Mouse (Mus musculus) stomach, postnatal 0 days (tissue): ENCODE results near the gene Gtf2f1. TPM values are rescaled to one million over a fixed set of nuclear protein-coding genes. Genes with fewer than 3 reads are reported as not detected.

Experiments
- ATAC-seq: fragments of 200-750 bp; cut with Nextera tagmentation; 2 replicates; pipeline ENCODE4 v1.8.0; 2017; ENCODE audit not compliant: low FRiP score, low TSS enrichment
- DNase-seq: peaks from one replicate; pipeline ENCODE4 v3.0.0-alpha.2; 2016; ENCODE audit warnings: low spot score
- H3K27ac ChIP-seq: fragments of 300-500 bp; sonication (generic); replicated peaks from 2 replicates; pipeline ENCODE4 v1.5.1; 2014; ENCODE audit warnings: mild to moderate bottlenecking, control low read depth
- H3K27me3 ChIP-seq: fragments of 300-500 bp; sonication (generic); 2 replicates; pipeline ENCODE4 v1.6.1; 2014; ENCODE audit warnings: low read length; ENCODE audit not compliant: control insufficient read depth, insufficient read depth
- H3K36me3 ChIP-seq: fragments of 300-500 bp; sonication (generic); 2 replicates; pipeline ENCODE4 v1.6.1; 2014; ENCODE audit warnings: low read length, mixed read lengths; ENCODE audit not compliant: control insufficient read depth, insufficient read depth
- H3K4me1 ChIP-seq: fragments of 300-500 bp; sonication (generic); replicated peaks from 2 replicates; pipeline ENCODE4 v1.6.1; 2014; ENCODE audit warnings: antibody characterized with exemption; ENCODE audit not compliant: control insufficient read depth, insufficient read depth
- H3K4me2 ChIP-seq: fragments of 300-500 bp; sonication (generic); replicated peaks from 2 replicates; pipeline ENCODE4 v1.6.1; 2014; ENCODE audit warnings: low read depth, mild to moderate bottlenecking, control low read depth, moderate library complexity
- H3K4me3 ChIP-seq: fragments of 300-500 bp; sonication (generic); 2 replicates; pipeline ENCODE4 v1.5.1; 2014; ENCODE audit warnings: low read depth, low read length, control low read depth
- H3K9ac ChIP-seq: fragments of 300-500 bp; sonication (generic); 2 replicates; pipeline ENCODE4 v1.6.1; 2014; ENCODE audit warnings: mild to moderate bottlenecking, low read length, control low read depth, mixed read lengths
- H3K9me3 ChIP-seq: fragments of 300-500 bp; sonication (generic); 2 replicates; pipeline ENCODE4 v1.6.1; 2016; ENCODE audit warnings: low read length; ENCODE audit not compliant: control insufficient read depth
- CTCF ChIP-seq: IDR thresholded peaks from 2 replicates; pipeline ENCODE4 v1.5.1; 2016; ENCODE audit warnings: antibody characterized with exemption, low read depth, mild to moderate bottlenecking, moderate library complexity
- EP300 ChIP-seq: optimal IDR thresholded peaks from 2 replicates; pipeline ENCODE3; 2016; ENCODE audit warnings: antibody characterized with exemption
- whole genome bisulfite sequencing: fragments of 180-500 bp; shearing (Covaris S2); extraction: QIAGEN DNeasy Blood & Tissue Kit; methylation state at CpG from one replicate; pipeline ENCODE4 v1.1.7; 2014; 5-methylcytosine and 5-hydroxymethylcytosine counted together
- polyA plus RNA-seq: library from polyadenylated mRNA; unstranded; fragments of >200 nt; fragmentation: Nextera tagmentation; extraction: Ambion mirVana; gene quantifications from 2 replicates; pipeline ENCODE4 v1.2.1, GENCODE M21; 2015

Gene Gtf2f1
- polyA plus RNA-seq, 1 experiment from 2014 or later, result 37.3 TPM

GRCm38 (mm10) chr17:56962642-56963405, 48.3 kb downstream of the Gtf2f1 start:
- DNase-seq, result no peak

GRCm38 (mm10) chr17:56961880-56962279, 49.2 kb downstream of the Gtf2f1 start:
- Histone ChIP-seq H3K4me3 (no peak overlapping the region), H3K4me1 (no peaks in the 10 kb centered on the region), H3K9ac (no peak overlapping the region), H3K36me3 (no peaks in the 10 kb centered on the region), H3K27me3 (no peaks in the 10 kb centered on the region), H3K27ac (no peak overlapping the region), H3K4me2 (no peak overlapping the region), H3K9me3 (no peaks in the 10 kb centered on the region)
- TF ChIP-seq EP300 (no peak), CTCF (peak; percentile 47)
- ATAC-seq (no peak), DNase-seq (no peak)
- 89% methylated on average over 4 of the region's 4 CpGs for WGBS

More at GRCm38 (mm10) chr17:56962642-56963405, 48.3 kb downstream of the Gtf2f1 start:
- no peaks in the 10 kb centered on the region for H3K9me3 ChIP-seq
- H3K27ac ChIP-seq, result no peak overlapping the region
- no peaks in the 10 kb centered on the region for H3K36me3 ChIP-seq
- TF ChIP-seq CTCF (no peak), EP300 (no peak)
- H3K27me3 ChIP-seq, result no peaks in the 10 kb centered on the region
- H3K4me3 ChIP-seq, result no peak overlapping the region
- no peak overlapping the region for H3K4me2 ChIP-seq
- 61% methylated on average over 5 of the region's 5 CpGs for WGBS
- ATAC-seq, result peak; percentile 62; the same call in 1 of the 2 replicates
- H3K4me1 ChIP-seq, result no peaks in the 10 kb centered on the region
- no peak overlapping the region for H3K9ac ChIP-seq

- no peak for ATAC-seq
- DNase-seq, result no peak
- Histone ChIP-seq H3K4me1 (no peaks in the 10 kb centered on the region), H3K27ac (no peak overlapping the region), H3K36me3 (no peaks in the 10 kb centered on the region), H3K4me2 (no peak overlapping the region), H3K4me3 (no peak overlapping the region), H3K9me3 (no peaks in the 10 kb centered on the region), H3K9ac (no peak overlapping the region), H3K27me3 (no peaks in the 10 kb centered on the region)
- WGBS, result 80% methylated on average over 4 of the region's 4 CpGs
- TF ChIP-seq CTCF, result no peak
- no peak for TF ChIP-seq EP300
These were observed 52.4 kb downstream of the Gtf2f1 start for GRCm38 (mm10) chr17:56958667-56959066.

- no peak overlapping the region for H3K27ac ChIP-seq
- 23% methylated on average over 11 of the region's 11 CpGs for WGBS
- TF ChIP-seq CTCF, result peak; percentile 54
- TF ChIP-seq EP300, result no peak
- H3K36me3 ChIP-seq, result no peaks in the 10 kb centered on the region
- no peak overlapping the region for H3K4me2 ChIP-seq
- peak; percentile 87 for ATAC-seq
- H3K4me1 ChIP-seq, result no peaks in the 10 kb centered on the region
- H3K9me3 ChIP-seq, result no peaks in the 10 kb centered on the region
- H3K4me3 ChIP-seq, result no peak overlapping the region
- no peak overlapping the region for H3K9ac ChIP-seq
- peak; percentile 66 for DNase-seq
- H3K27me3 ChIP-seq, result no peaks in the 10 kb centered on the region
These were observed 53.2 kb downstream of the Gtf2f1 start for GRCm38 (mm10) chr17:56957763-56958429.

- TF ChIP-seq EP300 (no peak), CTCF (no peak)
These were observed 56.2 kb downstream of the Gtf2f1 start for GRCm38 (mm10) chr17:56954871-56955270.

More at GRCm38 (mm10) chr17:56954871-56955270, 56.2 kb downstream of the Gtf2f1 start:
- Histone ChIP-seq H3K27me3 (no peaks in the 10 kb centered on the region), H3K27ac (no peak overlapping the region), H3K36me3 (no peaks in the 10 kb centered on the region), H3K9me3 (no peaks in the 10 kb centered on the region), H3K4me3 (no peak overlapping the region), H3K4me1 (no peaks in the 10 kb centered on the region), H3K9ac (no peak overlapping the region), H3K4me2 (no peak overlapping the region)
- WGBS, result 76% methylated on average over 7 of the region's 7 CpGs
- DNase-seq (no peak), ATAC-seq (no peak)

Other genes starting within 250 kb of the Gtf2f1 start
- 22.9 and 24.4 TPM in 2 replicates for gene Dus3l, start 246.5 kb downstream of the Gtf2f1 start, polyA plus RNA-seq
- gene Prr22, start 241.0 kb downstream of the Gtf2f1 start, polyA plus RNA-seq, result 0.38 and 0.65 TPM in 2 replicates
- gene Rfx2, start 180.3 kb downstream of the Gtf2f1 start, polyA plus RNA-seq, result 3.2 and 3.3 TPM in 2 replicates
- 0.04 TPM in 1 of 2 replicates, not detected in the other for gene Acsbg2, start 136.8 kb downstream of the Gtf2f1 start, polyA plus RNA-seq
- gene 1700061G19Rik, start 135.8 kb downstream of the Gtf2f1 start, polyA plus RNA-seq, result 1.0 and 1.4 TPM in 2 replicates
- gene Mllt1, start 75.9 kb downstream of the Gtf2f1 start, polyA plus RNA-seq, result 13.7 and 15.3 TPM in 2 replicates
- 13.5 and 15.8 TPM in 2 replicates for gene Acer1, start 29.2 kb downstream of the Gtf2f1 start, polyA plus RNA-seq
- 87.0 and 88.6 TPM in 2 replicates for gene Clpp, start 21.0 kb downstream of the Gtf2f1 start, polyA plus RNA-seq
- 28.7 and 32.5 TPM in 2 replicates for gene Alkbh7, start 13.9 kb downstream of the Gtf2f1 start, polyA plus RNA-seq
- not detected in 2 replicates for gene Pspn, start 11.3 kb downstream of the Gtf2f1 start, polyA plus RNA-seq
- 0.33 and 0.45 TPM in 2 replicates for gene Gm17949, start 181 bp upstream of the Gtf2f1 start, polyA plus RNA-seq
- gene Khsrp, start 20.2 kb upstream of the Gtf2f1 start, polyA plus RNA-seq, result 16.9 and 18.2 TPM in 2 replicates
- gene Slc25a41, start 30.4 kb upstream of the Gtf2f1 start, polyA plus RNA-seq, result not detected in 2 replicates
- 74.9 and 82.7 TPM in 2 replicates for gene Crb3, start 47.8 kb upstream of the Gtf2f1 start, polyA plus RNA-seq
- gene Slc25a23, start 48.6 kb upstream of the Gtf2f1 start, polyA plus RNA-seq, result 3.1 and 4.2 TPM in 2 replicates
- gene Dennd1c, start 67.2 kb upstream of the Gtf2f1 start, polyA plus RNA-seq, result 2.4 and 2.8 TPM in 2 replicates
- 9.5 and 11.5 TPM in 2 replicates for gene Tubb4a, start 76.5 kb upstream of the Gtf2f1 start, polyA plus RNA-seq
- 2.3 and 3.5 TPM in 2 replicates for gene Tnfsf9, start 94.0 kb upstream of the Gtf2f1 start, polyA plus RNA-seq
- gene Cd70, start 138.5 kb upstream of the Gtf2f1 start, polyA plus RNA-seq, result 0.11 TPM in 1 of 2 replicates, not detected in the other
- 0.05 TPM in 1 of 2 replicates, not detected in the other for gene Tnfsf14, start 182.9 kb upstream of the Gtf2f1 start, polyA plus RNA-seq
- 9.3 and 9.8 TPM in 2 replicates for gene C3, start 216.8 kb upstream of the Gtf2f1 start, polyA plus RNA-seq
- 48.0 and 52.4 TPM in 2 replicates for gene Gpr108, start 237.2 kb upstream of the Gtf2f1 start, polyA plus RNA-seq
- 27.5 and 29.9 TPM in 2 replicates for gene Trip10, start 238.2 kb upstream of the Gtf2f1 start, polyA plus RNA-seq